Mouse (Mus musculus) intestine, embryonic 15.5 days (tissue): Measurements from ENCODE around the gene Fam19a3. TPM values are rescaled to one million over a fixed set of nuclear protein-coding genes. Genes with fewer than 3 reads are reported as not detected.

Experiments used
- ATAC-seq: fragments of 200-750 bp; cut with Nextera tagmentation; 2 replicates; pipeline ENCODE4 v1.8.0; 2017; ENCODE audit warnings: moderate TSS enrichment, moderate library complexity
- H3K27ac ChIP-seq: fragments of 300-500 bp; sonication (generic); 2 replicates; pipeline ENCODE4 v1.5.1; 2015; ENCODE audit warnings: mild to moderate bottlenecking, inconsistent platforms
- H3K27me3 ChIP-seq: fragments of 300-500 bp; sonication (generic); replicated peaks from 2 replicates; pipeline ENCODE4 v1.6.1; 2015; ENCODE audit warnings: inconsistent platforms
- H3K36me3 ChIP-seq: fragments of 300-500 bp; sonication (generic); 2 replicates; pipeline ENCODE4 v1.6.1; 2015; ENCODE audit warnings: inconsistent platforms
- H3K4me1 ChIP-seq: fragments of 300-500 bp; sonication (generic); replicated peaks from 2 replicates; pipeline ENCODE4 v1.6.1; 2015; ENCODE audit warnings: inconsistent platforms
- H3K4me2 ChIP-seq: fragments of 300-500 bp; sonication (generic); replicated peaks from 2 replicates; pipeline ENCODE4 v1.6.1; 2015; ENCODE audit warnings: mild to moderate bottlenecking, inconsistent platforms
- H3K4me3 ChIP-seq: fragments of 300-500 bp; sonication (generic); replicated peaks from 2 replicates; pipeline ENCODE4 v1.5.1; 2015; ENCODE audit warnings: inconsistent platforms
- H3K9ac ChIP-seq: fragments of 300-500 bp; sonication (generic); 2 replicates; pipeline ENCODE4 v1.6.1; 2015; ENCODE audit warnings: inconsistent platforms
- H3K9me3 ChIP-seq: fragments of 300-500 bp; sonication (generic); 2 replicates; pipeline ENCODE4 v1.6.1; 2016; ENCODE audit warnings: inconsistent platforms
- WGBS: fragments of 180-500 bp; shearing (Covaris S2); methylation state at CpG from one replicate; pipeline ENCODE4 v1.1.7; 2015; 5-methylcytosine and 5-hydroxymethylcytosine counted together
- polyA plus RNA-seq: library from polyadenylated mRNA; unstranded; fragments of >200 nt; fragmentation: Nextera tagmentation; extraction: Ambion mirVana; gene quantifications from 2 replicates; pipeline ENCODE4 v1.2.1, GENCODE M21; 2015

Gene Fam19a3
- polyA plus RNA-seq, 1 experiment from 2014 or later = 0.08 TPM

DNA sequence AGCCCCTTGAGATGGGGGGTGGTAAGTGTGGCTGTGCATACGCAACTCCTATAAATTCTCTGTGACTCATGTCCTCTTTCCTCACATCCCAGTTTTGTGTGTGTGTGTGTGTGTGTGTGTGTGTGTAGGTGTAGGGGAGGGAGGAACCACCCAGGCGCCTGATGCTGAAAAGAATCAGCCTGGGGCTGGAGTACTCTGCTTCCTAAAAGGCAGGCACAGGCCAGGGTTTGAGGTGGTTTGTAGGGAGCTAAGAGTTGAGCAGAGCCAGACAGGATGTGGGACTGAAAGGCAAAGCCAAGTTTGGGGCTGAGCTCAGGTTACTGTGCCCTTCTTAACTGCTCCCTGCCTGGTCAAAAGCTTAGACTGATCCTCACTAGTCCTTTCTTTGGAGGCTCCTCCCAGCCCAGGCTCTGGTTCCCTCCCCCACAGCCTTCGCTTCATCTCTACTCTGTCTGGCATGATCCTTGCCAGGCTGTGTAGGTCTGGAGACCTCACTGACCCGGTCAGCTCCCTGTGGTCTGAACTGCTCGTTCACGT is 8.8 kb upstream of the Fam19a3 start:
- H3K9ac ChIP-seq = peak overlapping the region; percentile 80
- peak overlapping the region; percentile 90 for H3K27ac ChIP-seq
- no peak for ATAC-seq
- H3K9me3 ChIP-seq = no peaks in the 10 kb centered on the region
- 15% methylated on average over 6 of the region's 6 CpGs for WGBS
- H3K27me3 ChIP-seq = no peaks in the 10 kb centered on the region
- H3K36me3 ChIP-seq = peaks cover 13% of the 10 kb centered on the region; the same call in 1 of the 2 replicates
- H3K4me2 ChIP-seq = peak overlapping the region; percentile 80
- peak overlapping the region; percentile 68 for H3K4me3 ChIP-seq
- peaks cover 65% of the 10 kb centered on the region for H3K4me1 ChIP-seq

- H3K4me1 ChIP-seq = peaks cover 59% of the 10 kb centered on the region
These were observed 8.2 kb upstream of the Fam19a3 start for GRCm38 (mm10) chr3:104789822-104790221.

GRCm38 (mm10) chr3:104789312-104789605 is 7.6 kb upstream of the Fam19a3 start:
- peak overlapping the region; percentile 80 for H3K4me2 ChIP-seq
- H3K27ac ChIP-seq = peak overlapping the region; percentile 90
- peaks cover 53% of the 10 kb centered on the region for H3K4me1 ChIP-seq
- H3K27me3 ChIP-seq = no peaks in the 10 kb centered on the region
- H3K9me3 ChIP-seq = no peaks in the 10 kb centered on the region
- ATAC-seq = peak; percentile 19
- H3K4me3 ChIP-seq = peak overlapping the region; percentile 68
- peaks cover 10% of the 10 kb centered on the region; the same call in 1 of the 2 replicates for H3K36me3 ChIP-seq
- peak overlapping the region; percentile 80 for H3K9ac ChIP-seq
- 2% methylated on average over 10 of the region's 10 CpGs for WGBS

More at GRCm38 (mm10) chr3:104789822-104790221, 8.2 kb upstream of the Fam19a3 start:
- Histone ChIP-seq H3K4me2 (peak overlapping the region; percentile 80), H3K27me3 (no peaks in the 10 kb centered on the region), H3K9me3 (no peaks in the 10 kb centered on the region), H3K36me3 (peaks cover 10% of the 10 kb centered on the region; the same call in 1 of the 2 replicates), H3K9ac (peak overlapping the region; percentile 80), H3K27ac (peak overlapping the region; percentile 90), H3K4me3 (peak overlapping the region; percentile 68)
- 30% methylated on average over 13 of the region's 13 CpGs for WGBS
- ATAC-seq = no peak

DNA sequence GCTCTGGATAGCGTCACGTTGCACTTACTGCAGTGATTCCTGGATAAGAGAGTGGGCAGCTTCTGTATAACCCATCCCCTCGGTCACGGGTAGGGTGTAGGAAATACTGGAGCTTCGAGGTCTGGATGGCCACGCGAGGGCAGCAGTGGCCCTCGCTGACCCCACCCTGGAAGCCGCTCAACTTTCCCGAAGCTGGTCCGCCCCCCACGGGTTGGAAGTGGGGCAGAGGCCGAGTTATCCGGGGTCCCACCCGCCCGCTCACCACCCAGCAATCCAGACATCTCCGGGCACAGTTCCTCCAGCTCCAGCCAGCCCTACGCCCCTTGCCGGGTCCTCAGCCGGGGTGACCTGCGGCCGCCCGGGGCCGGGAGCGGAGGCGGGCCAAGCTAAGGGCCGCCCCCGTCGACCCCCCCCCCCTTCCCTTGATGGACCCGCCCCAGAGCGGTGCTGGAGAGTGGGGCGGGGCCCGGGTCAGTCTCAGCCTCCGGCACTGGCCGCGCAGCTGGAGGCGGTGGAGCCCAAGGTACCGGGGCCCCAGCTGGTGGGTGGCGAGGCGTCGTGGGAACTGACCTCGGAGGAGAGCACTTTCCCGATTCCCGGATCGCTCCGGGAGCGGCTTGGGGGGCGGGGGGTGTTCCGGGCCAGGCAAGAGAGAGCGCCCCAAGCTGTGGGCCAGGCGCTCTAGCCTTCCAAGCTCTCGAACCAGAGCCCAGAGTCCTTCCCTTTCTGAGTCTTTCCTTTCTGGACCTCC is 7.1 kb upstream of the Fam19a3 start:
- WGBS = under 1% methylated on average over 47 of the region's 52 CpGs
- peaks cover 48% of the 10 kb centered on the region for H3K4me1 ChIP-seq
- H3K27ac ChIP-seq = peak overlapping the region; percentile 90
- no peaks in the 10 kb centered on the region for H3K9me3 ChIP-seq
- H3K4me3 ChIP-seq = peak overlapping the region; percentile 68
- ATAC-seq = peak; percentile 91
- peaks cover 10% of the 10 kb centered on the region; the same call in 1 of the 2 replicates for H3K36me3 ChIP-seq
- H3K27me3 ChIP-seq = peaks cover 2% of the 10 kb centered on the region; the same call in 1 of the 2 replicates
- peak overlapping the region; percentile 80 for H3K4me2 ChIP-seq
- H3K9ac ChIP-seq = peak overlapping the region; percentile 80

GRCm38 (mm10) chr3:104788075-104788474 is 6.4 kb upstream of the Fam19a3 start, which contains the start of gene Rhoc:
Rhoc (plus strand) TSS chr3:104788375.
- Histone ChIP-seq H3K27ac (peak within 1 kb of the TSS; percentile 90), H3K36me3 (peaks cover 7% of the 10 kb centered on the region; the same call in 1 of the 2 replicates), H3K9me3 (no peaks in the 10 kb centered on the region), H3K4me2 (peak within 1 kb of the TSS; percentile 80), H3K27me3 (peaks cover 9% of the 10 kb centered on the region; the same call in 1 of the 2 replicates), H3K4me3 (peak within 1 kb of the TSS; percentile 68), H3K9ac (peak within 1 kb of the TSS; percentile 80), H3K4me1 (peaks cover 41% of the 10 kb centered on the region)
- ATAC-seq = no peak; the same call in 1 of the 2 replicates
- WGBS = 34% methylated on average over 3 of the region's 3 CpGs

DNA sequence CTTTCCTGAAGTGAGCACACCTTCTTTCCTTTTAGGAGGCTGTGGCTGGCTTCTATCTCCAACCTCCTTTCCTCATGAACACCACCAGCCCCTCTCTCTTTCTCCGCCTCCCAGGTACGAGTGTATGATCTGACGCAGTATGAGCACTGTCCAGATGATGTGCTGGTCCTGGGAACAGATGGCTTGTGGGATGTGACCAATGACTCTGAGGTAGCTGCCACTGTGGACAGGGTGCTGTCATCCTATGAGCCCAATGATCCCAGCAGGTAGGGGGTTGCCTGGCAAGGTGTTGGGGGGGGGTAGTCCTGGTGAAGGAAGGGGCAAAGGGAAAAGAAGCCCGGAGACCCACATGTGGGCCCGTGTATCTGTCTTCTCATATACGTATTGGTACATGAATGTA is 3.6 kb upstream of the Fam19a3 start:
- no peaks in the 10 kb centered on the region for H3K36me3 ChIP-seq
- WGBS = 91% methylated on average over 6 of the region's 6 CpGs
- H3K27me3 ChIP-seq = peaks cover 31% of the 10 kb centered on the region
- no peak overlapping the region for H3K4me2 ChIP-seq
- no peaks in the 10 kb centered on the region for H3K9me3 ChIP-seq
- H3K9ac ChIP-seq = no peak overlapping the region
- no peak overlapping the region for H3K4me3 ChIP-seq
- H3K27ac ChIP-seq = no peak overlapping the region
- peaks cover 34% of the 10 kb centered on the region for H3K4me1 ChIP-seq
- ATAC-seq = no peak

DNA sequence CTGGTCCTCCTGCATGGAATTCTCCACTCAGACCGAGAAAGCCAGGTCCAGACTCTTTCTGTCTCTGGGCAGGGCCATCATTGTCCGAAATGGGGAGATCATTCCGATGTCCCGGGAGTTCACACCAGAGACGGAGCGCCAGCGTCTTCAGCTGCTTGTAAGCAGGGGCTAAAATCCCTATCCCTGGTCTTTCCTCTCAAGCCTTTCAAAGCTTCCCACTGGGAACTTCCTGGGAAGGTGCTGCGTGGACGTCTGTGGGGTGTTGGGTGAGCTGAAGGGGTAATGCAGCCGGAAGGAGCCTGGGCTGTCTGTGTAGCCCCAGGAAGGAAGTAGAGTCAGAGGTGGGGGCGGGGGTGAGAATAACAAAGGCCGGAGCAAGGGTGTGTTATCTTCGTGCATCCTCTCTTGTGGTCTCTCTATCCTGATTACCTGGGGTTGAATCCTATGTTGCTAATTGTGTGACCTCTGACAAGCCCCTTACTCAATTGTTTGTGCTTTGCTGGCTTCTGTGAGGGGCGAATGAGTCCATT is 2.4 kb upstream of the Fam19a3 start:
- peaks cover 28% of the 10 kb centered on the region for H3K4me1 ChIP-seq
- H3K27me3 ChIP-seq = peaks cover 38% of the 10 kb centered on the region
- no peak overlapping the region for H3K9ac ChIP-seq
- no peak overlapping the region; the same call in 1 of the 2 replicates for H3K4me2 ChIP-seq
- H3K4me3 ChIP-seq = no peak overlapping the region
- WGBS = 42% methylated on average over 14 of the region's 14 CpGs
- ATAC-seq = no peak
- no peaks in the 10 kb centered on the region for H3K9me3 ChIP-seq
- H3K36me3 ChIP-seq = no peaks in the 10 kb centered on the region
- no peak overlapping the region for H3K27ac ChIP-seq

- peak overlapping the region; percentile 55 for H3K4me3 ChIP-seq
- H3K27ac ChIP-seq = no peak overlapping the region
- 0 out of 2 replicates have a peak overlapping the region, but pooled peaks have one; percentile 51 for H3K9ac ChIP-seq
These were observed 531 bp upstream of the Fam19a3 start for GRCm38 (mm10) chr3:104782061-104782681.

DNA sequence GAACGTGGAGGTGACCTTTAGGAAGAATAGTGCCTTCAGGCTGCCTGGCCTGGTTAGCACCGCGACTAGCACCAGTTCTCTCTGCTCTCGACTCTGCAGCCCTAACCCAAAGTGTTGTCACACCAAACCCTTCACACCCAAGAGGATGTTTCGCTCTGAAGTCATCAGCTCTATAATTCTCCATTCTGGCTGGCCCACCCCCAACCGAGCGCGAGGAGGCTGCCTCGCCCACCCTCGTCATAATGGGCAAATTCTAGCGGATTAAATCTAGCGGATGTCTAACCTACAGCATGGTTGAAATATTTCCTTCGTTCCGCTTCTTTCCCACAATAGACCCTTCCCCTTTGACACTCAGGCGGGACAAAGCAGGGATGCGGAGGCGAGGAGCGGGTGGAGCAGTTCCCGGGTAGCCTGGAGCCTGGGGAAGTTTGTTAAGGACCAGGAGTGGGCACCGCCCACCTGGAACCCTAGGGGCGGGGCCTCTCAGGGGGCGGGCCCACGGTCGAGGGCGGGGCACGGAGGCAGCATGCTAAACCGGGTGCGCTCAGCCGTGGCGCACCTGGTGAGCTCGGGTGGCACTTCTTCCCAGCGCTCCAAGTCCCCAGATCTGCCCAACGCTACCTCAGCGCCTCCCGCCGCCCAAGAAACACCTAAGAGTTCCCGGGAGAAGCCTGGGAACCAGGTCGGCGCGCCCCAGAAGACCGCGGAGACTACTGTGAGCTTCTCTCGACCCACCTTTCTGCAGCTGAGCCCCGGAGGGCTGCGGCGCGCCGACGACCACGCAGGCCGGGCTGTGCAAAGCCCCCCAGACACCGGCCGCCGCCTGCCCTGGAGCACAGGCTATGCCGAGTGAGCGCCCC is 849 bp downstream of the Fam19a3 start, which contains the start of gene Ppm1j:
TSS of gene Ppm1j (plus strand) at position 496 of the 860 bp plus-strand sequence.
- Histone ChIP-seq H3K4me3 (peak within 1 kb of the TSS; percentile 55), H3K36me3 (no peaks in the 10 kb centered on the region), H3K27ac (no peak within 1 kb of the TSS), H3K9ac (peak within 1 kb of the TSS; percentile 51), H3K4me2 (peak within 1 kb of the TSS; percentile 99), H3K27me3 (peaks cover 64% of the 10 kb centered on the region), H3K4me1 (peaks cover 30% of the 10 kb centered on the region), H3K9me3 (no peaks in the 10 kb centered on the region)
- under 1% methylated on average over 56 of the region's 56 CpGs for WGBS
- peak; percentile 87 for ATAC-seq

More at GRCm38 (mm10) chr3:104782061-104782681, 531 bp upstream of the Fam19a3 start:
- Histone ChIP-seq H3K4me1 (peaks cover 26% of the 10 kb centered on the region), H3K4me2 (peak overlapping the region; percentile 99), H3K36me3 (no peaks in the 10 kb centered on the region), H3K9me3 (no peaks in the 10 kb centered on the region), H3K27me3 (peaks cover 52% of the 10 kb centered on the region)
- 25% methylated on average over 12 of the region's 12 CpGs for WGBS
- no peak for ATAC-seq

DNA sequence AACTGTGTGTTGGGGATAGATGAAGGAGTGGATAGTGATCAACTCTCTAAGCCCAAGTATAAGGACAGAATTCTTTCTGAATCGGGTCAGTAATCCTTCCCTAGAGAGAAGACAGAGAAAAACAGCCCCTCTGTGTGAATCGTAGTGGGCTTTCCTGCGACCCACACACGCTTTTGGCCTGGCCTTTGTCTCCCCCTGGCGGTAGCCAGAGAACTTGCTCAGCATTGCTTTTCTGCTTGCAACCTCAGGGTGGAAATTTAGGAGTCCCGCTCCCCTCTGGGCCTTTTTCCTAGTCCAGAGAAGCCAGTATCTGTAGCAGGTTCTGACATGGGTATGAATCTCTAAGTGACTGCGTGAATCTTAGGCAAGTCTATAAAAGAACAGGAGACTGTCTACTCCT is 1.7 kb downstream of the Fam19a3 start:
- H3K4me3 ChIP-seq = no peak overlapping the region
- no peak for ATAC-seq
- no peak overlapping the region for H3K9ac ChIP-seq

DNA sequence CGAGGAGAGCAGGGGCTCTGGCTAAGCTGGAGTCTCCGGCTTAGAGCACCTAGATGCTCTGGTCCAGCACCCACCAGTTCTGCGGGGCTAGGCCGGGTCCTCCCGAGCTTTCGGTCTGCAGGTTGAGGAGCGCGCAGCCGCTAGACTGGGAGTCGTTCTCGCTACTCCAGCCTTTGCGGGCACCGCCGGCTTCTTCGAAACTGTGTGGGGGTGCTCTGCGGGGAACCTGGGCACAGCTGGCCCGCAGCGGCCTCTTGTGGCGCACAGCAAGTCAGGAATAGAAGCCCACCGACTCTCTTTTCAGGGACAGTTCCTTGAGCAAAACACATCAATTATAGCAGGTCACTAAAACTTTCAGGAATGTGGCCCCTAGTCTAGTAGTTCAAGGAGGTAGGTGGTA is 4.3 kb downstream of the Fam19a3 start:
- no peak overlapping the region for H3K27ac ChIP-seq
- H3K4me3 ChIP-seq = peak overlapping the region; percentile 32
- peaks cover 49% of the 10 kb centered on the region for H3K27me3 ChIP-seq
- peak overlapping the region; percentile 42 for H3K9ac ChIP-seq
- 1% methylated on average over 20 of the region's 20 CpGs for WGBS
- no peaks in the 10 kb centered on the region for H3K9me3 ChIP-seq
- ATAC-seq = no peak
- H3K4me2 ChIP-seq = peak overlapping the region; percentile 80
- no peaks in the 10 kb centered on the region for H3K36me3 ChIP-seq
- peaks cover 27% of the 10 kb centered on the region for H3K4me1 ChIP-seq

More for the DNA sequence above, 1.7 kb downstream of the Fam19a3 start:
- H3K27me3 ChIP-seq = peaks cover 64% of the 10 kb centered on the region
- 3% methylated on average over 7 of the region's 7 CpGs for WGBS
- 0 out of 2 replicates have a peak overlapping the region, but pooled peaks have one; percentile 99 for H3K4me2 ChIP-seq
- no peak overlapping the region for H3K27ac ChIP-seq
- H3K4me1 ChIP-seq = peaks cover 30% of the 10 kb centered on the region
- H3K9me3 ChIP-seq = no peaks in the 10 kb centered on the region
- no peaks in the 10 kb centered on the region for H3K36me3 ChIP-seq
